Mouse (Mus musculus) hindbrain, embryonic 15.5 days (tissue): Measurements from ENCODE around the gene Deaf1. TPM values are rescaled to one million over a fixed set of nuclear protein-coding genes. Genes with fewer than 3 reads are reported as not detected.
"Not testable (repeated sequence)": the region's sequence is repeated elsewhere in the genome, so short reads cannot be mapped to it uniquely, and the experiment has no call there.

ENCODE experiments used
- ATAC-seq: fragments of 200-750 bp; cut with Nextera tagmentation; 2 replicates; pipeline ENCODE4 v1.8.0; 2017; ENCODE audit warnings: low read depth, moderate number of reproducible peaks, moderate TSS enrichment; ENCODE audit not compliant: low FRiP score
- H3K27ac ChIP-seq: fragments of 300-500 bp; sonication (generic); replicated peaks from 2 replicates; pipeline ENCODE4 v1.5.1; 2015; ENCODE audit warnings: mild to moderate bottlenecking, inconsistent platforms
- H3K27me3 ChIP-seq: fragments of 300-500 bp; sonication (generic); 2 replicates; pipeline ENCODE4 v1.6.1; 2015; ENCODE audit warnings: control low read depth, inconsistent platforms
- H3K36me3 ChIP-seq: fragments of 300-500 bp; sonication (generic); 2 replicates; pipeline ENCODE4 v1.6.1; 2015; ENCODE audit warnings: control low read depth, inconsistent platforms
- H3K4me1 ChIP-seq: fragments of 300-500 bp; sonication (generic); replicated peaks from 2 replicates; pipeline ENCODE4 v1.6.1; 2015; ENCODE audit warnings: control low read depth, inconsistent platforms
- H3K4me2 ChIP-seq: fragments of 300-500 bp; sonication (generic); 2 replicates; pipeline ENCODE4 v1.6.1; 2015; ENCODE audit warnings: moderate library complexity, mild to moderate bottlenecking, inconsistent platforms
- H3K4me3 ChIP-seq: fragments of 300-500 bp; sonication (generic); 2 replicates; pipeline ENCODE4 v1.5.1; 2015; ENCODE audit warnings: mild to moderate bottlenecking, inconsistent platforms
- H3K9ac ChIP-seq: fragments of 300-500 bp; sonication (generic); 2 replicates; pipeline ENCODE4 v1.6.1; 2015; ENCODE audit warnings: inconsistent platforms
- H3K9me3 ChIP-seq: fragments of 300-500 bp; sonication (generic); 2 replicates; pipeline ENCODE4 v1.6.1; 2016; ENCODE audit warnings: control low read depth, inconsistent platforms
- WGBS: fragments of 180-500 bp; shearing (Covaris S2); methylation state at CpG from one replicate; pipeline ENCODE4 v1.1.7; 2015; 5-methylcytosine and 5-hydroxymethylcytosine counted together
- polyA plus RNA-seq: library from polyadenylated mRNA; unstranded; fragments of >200 nt; fragmentation: Nextera tagmentation; extraction: Ambion mirVana; gene quantifications from 2 replicates; pipeline ENCODE4 v1.2.1, GENCODE M21; 2015

Gene Deaf1
- polyA plus RNA-seq, 1 experiment from 2014 or later: 205 TPM

DNA sequence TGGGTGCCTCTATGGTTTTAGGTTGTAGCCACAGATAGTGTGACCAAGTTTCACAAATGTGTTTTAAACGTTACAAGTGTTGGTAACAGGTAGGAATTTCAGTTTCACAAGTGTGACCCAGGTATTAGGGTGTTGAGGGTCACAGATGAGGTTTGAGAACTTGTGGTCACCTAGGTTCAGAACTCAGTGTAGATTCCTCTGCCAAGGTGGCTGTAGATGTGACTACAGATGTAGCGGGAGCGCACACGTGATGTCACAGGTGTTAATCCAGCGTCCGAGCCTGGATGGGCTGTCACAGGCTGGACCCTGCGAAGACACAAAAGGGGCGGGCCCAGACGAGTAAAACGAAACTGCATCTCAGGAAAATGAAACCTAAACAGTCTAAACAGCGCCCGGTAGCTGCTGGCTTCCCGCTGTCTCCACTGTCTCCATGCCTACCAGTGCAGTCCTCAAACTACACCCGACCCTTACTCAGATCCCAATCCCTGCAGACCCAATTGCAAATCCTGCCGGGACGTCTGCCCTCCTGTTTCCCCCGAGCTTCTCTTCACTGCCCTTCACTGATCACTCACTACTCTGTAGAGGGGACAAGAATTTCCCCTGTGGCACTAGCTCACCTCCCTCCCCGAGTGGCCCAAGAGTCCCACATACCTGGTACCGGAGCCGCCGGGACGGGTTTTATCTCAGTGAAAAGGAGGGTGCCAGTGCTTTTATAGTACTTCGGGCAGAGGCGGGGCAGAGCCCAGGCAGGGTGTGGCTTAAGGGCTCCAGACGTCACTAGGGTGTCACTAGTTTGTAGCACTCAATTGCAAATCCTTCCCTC lies 61.5 kb downstream of the Deaf1 start, which contains the start of gene Irf7:
Gene Irf7 (minus strand): TSS at position 743 of the 823 bp plus-strand sequence.
- Histone ChIP-seq H3K27ac (no peak within 1 kb of the TSS), H3K27me3 (no peaks in the 10 kb centered on the region), H3K9me3 (no peaks in the 10 kb centered on the region), H3K4me3 (peak within 1 kb of the TSS; percentile 32), H3K4me1 (peaks cover 8% of the 10 kb centered on the region), H3K4me2 (peak within 1 kb of the TSS; percentile 54), H3K36me3 (peaks cover 33% of the 10 kb centered on the region), H3K9ac (peak within 1 kb of the TSS; percentile 34; the same call in 1 of the 2 replicates)
- peak; percentile 39; the same call in 1 of the 2 replicates for ATAC-seq
- 13% methylated on average over 25 of the region's 25 CpGs for WGBS

DNA sequence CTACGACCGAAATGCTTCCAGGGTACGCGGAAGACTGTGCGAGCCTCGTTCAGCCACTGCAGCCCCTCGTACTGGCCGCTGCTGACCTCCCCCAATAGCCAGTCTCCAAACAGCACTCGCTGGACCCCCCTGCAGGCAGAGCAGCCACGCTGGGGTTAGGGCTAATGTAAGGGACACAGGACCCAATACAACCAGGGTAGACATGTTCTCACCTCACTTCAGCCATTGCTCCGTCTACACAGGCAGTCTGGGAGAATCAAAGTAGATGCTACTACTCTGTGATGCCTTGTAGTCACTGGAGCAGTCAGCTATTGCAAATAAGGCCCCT lies 62.1 kb downstream of the Deaf1 start:
- no peak for ATAC-seq
- Histone ChIP-seq H3K27me3 (no peaks in the 10 kb centered on the region), H3K9me3 (no peaks in the 10 kb centered on the region), H3K9ac (no peak overlapping the region), H3K27ac (no peak overlapping the region), H3K36me3 (peaks cover 39% of the 10 kb centered on the region), H3K4me3 (no peak overlapping the region), H3K4me1 (peaks cover 8% of the 10 kb centered on the region), H3K4me2 (no peak overlapping the region)
- WGBS: 36% methylated on average over 11 of the region's 11 CpGs

DNA sequence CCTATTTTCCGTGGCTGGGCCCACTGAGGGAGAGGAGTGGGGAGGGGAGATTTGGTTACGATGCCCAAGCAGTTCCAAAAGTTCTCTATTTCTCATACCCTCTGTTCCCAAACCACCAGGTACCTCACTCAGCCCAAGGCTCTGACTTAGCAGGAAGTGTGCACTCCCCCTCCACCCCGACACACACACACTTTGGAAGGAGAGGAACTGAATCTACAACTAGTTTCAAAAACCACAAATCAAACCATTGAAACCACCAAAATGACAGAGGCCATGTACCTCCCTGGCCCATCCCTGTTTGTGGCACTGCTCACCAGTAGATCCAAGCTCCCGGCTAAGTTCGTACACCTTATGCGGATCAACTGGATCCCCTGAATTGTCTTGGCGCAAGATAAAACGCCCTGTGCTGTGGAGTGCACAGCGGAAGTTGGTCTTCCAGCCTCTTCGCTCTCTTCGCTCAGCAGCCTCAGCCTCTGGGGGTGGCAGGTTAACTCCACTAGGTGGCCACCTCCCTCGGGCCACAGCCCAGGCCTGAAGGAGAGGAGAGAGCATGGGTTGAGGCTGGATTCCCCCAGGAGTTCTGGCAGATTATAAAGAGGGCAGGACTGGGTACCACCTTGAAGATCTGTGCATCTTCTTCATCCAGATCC lies 62.6 kb downstream of the Deaf1 start:
- no peak overlapping the region for H3K9ac ChIP-seq
- no peak overlapping the region for H3K4me2 ChIP-seq
- no peaks in the 10 kb centered on the region for H3K27me3 ChIP-seq
- no peak for ATAC-seq
- WGBS: 38% methylated on average over 12 of the region's 12 CpGs
- H3K27ac ChIP-seq: no peak overlapping the region
- no peak overlapping the region for H3K4me3 ChIP-seq
- peaks cover 44% of the 10 kb centered on the region for H3K36me3 ChIP-seq
- no peaks in the 10 kb centered on the region for H3K9me3 ChIP-seq
- peaks cover 8% of the 10 kb centered on the region for H3K4me1 ChIP-seq

DNA sequence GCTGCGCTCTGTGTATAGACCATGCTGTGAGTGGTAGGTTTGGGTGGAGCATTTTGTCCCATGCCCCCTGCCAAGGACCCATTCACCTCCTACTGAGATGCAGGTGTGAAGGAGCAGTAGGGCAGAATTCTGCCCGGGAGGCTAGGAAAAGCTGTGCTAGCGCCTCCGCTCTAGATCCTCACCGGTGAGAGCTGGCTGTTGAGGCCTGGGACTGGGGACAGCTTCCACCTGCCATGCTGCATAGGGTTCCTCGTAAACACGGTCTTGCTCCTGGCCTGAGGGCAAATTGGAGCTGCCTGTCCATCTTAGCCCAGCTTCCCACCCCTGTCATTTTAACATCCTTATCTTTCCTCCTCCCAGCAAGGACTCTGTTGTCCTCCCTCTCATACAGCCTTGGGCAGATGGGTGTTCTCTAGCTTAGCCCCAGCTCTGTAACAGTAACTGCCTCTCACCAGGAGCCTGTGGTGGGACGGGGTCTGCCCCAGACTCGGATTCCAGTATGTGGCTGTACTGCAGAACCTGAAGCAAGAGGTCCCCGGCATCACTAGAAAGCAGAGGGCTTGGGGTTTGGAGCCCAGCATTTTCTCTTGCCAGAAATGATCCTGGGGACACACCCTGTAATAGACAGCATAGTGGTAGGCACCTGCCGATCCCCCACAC lies 63.3 kb downstream of the Deaf1 start:
- H3K9me3 ChIP-seq: no peaks in the 10 kb centered on the region
- no peak for ATAC-seq
- no peak overlapping the region for H3K4me2 ChIP-seq
- peaks cover 8% of the 10 kb centered on the region for H3K4me1 ChIP-seq
- no peak overlapping the region for H3K9ac ChIP-seq
- H3K27ac ChIP-seq: no peak overlapping the region
- 67% methylated on average over 11 of the region's 11 CpGs for WGBS
- H3K27me3 ChIP-seq: no peaks in the 10 kb centered on the region
- no peak overlapping the region for H3K4me3 ChIP-seq
- H3K36me3 ChIP-seq: peaks cover 51% of the 10 kb centered on the region

DNA sequence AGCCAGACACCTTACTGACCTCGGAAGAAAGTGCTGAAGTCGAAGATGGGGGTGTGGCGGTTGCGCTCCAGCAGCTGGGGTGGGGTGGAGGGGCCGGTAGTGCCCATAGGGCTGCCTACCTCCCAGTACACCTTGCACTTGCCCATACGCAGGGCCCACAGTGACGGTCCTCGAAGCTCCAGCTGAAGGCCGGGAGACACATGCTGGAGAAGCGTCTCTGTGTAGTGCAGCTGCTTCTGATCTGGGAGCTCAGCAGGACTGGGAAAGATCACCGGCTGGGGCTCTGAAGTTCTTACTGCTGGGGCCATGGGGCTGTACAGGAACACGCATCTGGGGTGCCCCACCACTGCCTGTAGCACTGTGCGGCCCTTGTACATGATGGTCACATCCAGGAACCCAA lies 63.9 kb downstream of the Deaf1 start:
- WGBS: 89% methylated on average over 13 of the region's 13 CpGs
- peaks cover 56% of the 10 kb centered on the region for H3K36me3 ChIP-seq
- no peak for ATAC-seq

DNA sequence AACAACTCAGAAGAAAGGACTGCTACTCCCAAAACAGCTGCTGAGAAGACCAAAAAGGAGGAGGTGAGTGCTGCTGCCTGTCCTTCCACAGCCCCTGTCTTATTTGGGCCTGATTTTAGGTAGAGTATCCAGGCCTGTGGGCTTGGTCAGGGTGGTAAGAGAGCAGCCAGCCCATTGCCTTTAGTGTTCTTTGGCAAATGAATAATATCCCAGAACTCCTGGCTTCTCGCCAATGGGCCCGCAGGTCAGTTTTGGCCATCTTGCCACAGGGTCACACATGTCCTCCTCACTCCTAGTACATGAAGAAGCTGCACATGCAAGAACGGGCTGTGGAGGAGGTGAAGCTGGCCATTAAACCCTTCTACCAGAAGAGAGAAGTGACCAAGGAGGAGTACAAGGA lies 66.0 kb downstream of the Deaf1 start:
- H3K4me3 ChIP-seq: no peak overlapping the region
- WGBS: 89% methylated on average over 3 of the region's 3 CpGs
- H3K36me3 ChIP-seq: peaks cover 78% of the 10 kb centered on the region
- ATAC-seq: no peak
- no peak overlapping the region for H3K4me2 ChIP-seq
- no peak overlapping the region for H3K27ac ChIP-seq
- H3K4me1 ChIP-seq: peaks cover 8% of the 10 kb centered on the region
- no peak overlapping the region for H3K9ac ChIP-seq
- no peaks in the 10 kb centered on the region for H3K9me3 ChIP-seq
- H3K27me3 ChIP-seq: no peaks in the 10 kb centered on the region

More for the DNA sequence above, 63.9 kb downstream of the Deaf1 start:
- Histone ChIP-seq H3K27me3 (no peaks in the 10 kb centered on the region), H3K9me3 (no peaks in the 10 kb centered on the region), H3K4me3 (no peak overlapping the region), H3K27ac (no peak overlapping the region), H3K4me2 (no peak overlapping the region), H3K9ac (no peak overlapping the region), H3K4me1 (peaks cover 8% of the 10 kb centered on the region)

DNA sequence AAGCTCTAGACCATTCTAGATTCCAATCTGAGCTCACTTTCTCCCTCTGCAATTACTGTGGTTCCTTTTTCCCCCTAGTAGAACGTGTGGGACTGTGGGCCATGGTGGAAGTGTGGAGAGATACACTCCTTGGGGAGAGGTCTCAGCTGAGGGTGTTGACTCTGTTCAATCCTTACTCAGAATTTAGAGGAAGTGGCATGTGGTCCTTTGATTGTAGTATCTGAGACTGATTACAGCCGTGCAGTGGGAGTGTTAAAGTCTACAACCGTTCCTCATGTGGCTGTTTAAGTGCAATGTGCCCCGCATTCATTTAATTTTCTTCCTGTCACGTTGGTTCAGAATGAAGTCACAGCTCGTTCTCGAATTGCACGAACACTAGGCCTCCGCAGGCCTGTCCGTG lies 71.3 kb downstream of the Deaf1 start:
- no peak overlapping the region for H3K4me2 ChIP-seq
- 93% methylated on average over 10 of the region's 10 CpGs for WGBS
- no peak for ATAC-seq

DNA sequence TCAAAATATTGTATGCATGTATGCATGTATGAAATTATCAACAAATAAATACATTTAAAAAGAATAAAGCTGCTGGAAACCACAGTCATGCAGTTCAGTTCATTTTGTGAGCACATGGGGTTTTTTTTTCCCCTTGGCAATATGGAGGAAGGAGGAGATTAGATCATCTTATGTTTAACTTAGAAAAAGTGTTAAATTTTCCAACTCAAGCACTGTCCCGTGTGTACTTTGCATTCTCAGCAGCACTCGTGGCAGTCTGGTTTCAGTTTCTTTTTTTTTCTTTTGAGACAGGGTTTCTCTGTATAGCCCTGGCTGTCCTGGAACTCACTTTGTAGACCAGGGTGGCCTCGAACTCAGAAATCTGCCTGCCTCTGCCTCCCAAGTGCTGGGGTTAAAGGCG lies 77.0 kb downstream of the Deaf1 start:
- not testable (repeated sequence) for H3K4me3 ChIP-seq, H3K27me3 ChIP-seq, ATAC-seq, H3K4me2 ChIP-seq, H3K9me3 ChIP-seq, H3K27ac ChIP-seq, H3K4me1 ChIP-seq, H3K9ac ChIP-seq
- WGBS: 93% methylated on average over 4 of the region's 4 CpGs
- peaks cover 73% of the 10 kb centered on the region for H3K36me3 ChIP-seq

More for the DNA sequence above, 71.3 kb downstream of the Deaf1 start:
- Histone ChIP-seq H3K36me3 (peaks cover 81% of the 10 kb centered on the region), H3K9me3 (no peaks in the 10 kb centered on the region), H3K4me3 (no peak overlapping the region), H3K4me1 (no peaks in the 10 kb centered on the region), H3K9ac (no peak overlapping the region), H3K27ac (no peak overlapping the region), H3K27me3 (no peaks in the 10 kb centered on the region)

Other genes with a start within 250 kb of the Deaf1 start
- 0.25 and 0.29 TPM in 2 replicates for gene Pkp3, start 249.5 kb downstream of the Deaf1 start, polyA plus RNA-seq
- gene Sigirr, start 227.1 kb downstream of the Deaf1 start, polyA plus RNA-seq: 3.2 and 3.3 TPM in 2 replicates
- 0.41 and 0.47 TPM in 2 replicates for gene Ano9, start 209.9 kb downstream of the Deaf1 start, polyA plus RNA-seq
- 80.2 and 97.6 TPM in 2 replicates for gene Ptdss2, start 205.3 kb downstream of the Deaf1 start, polyA plus RNA-seq
- 49.5 and 53.2 TPM in 2 replicates for gene Rnh1, start 154.8 kb downstream of the Deaf1 start, polyA plus RNA-seq
- 182 and 186 TPM in 2 replicates for gene Hras, start 133.7 kb downstream of the Deaf1 start, polyA plus RNA-seq
- 8.8 and 11.2 TPM in 2 replicates for gene Lrrc56, start 133.5 kb downstream of the Deaf1 start, polyA plus RNA-seq
- gene Lmntd2, start 113.6 kb downstream of the Deaf1 start, polyA plus RNA-seq: 0.68 and 0.70 TPM in 2 replicates
- gene Rassf7, start 111.8 kb downstream of the Deaf1 start, polyA plus RNA-seq: 24.5 and 25.7 TPM in 2 replicates
- gene Phrf1, start 98.9 kb downstream of the Deaf1 start, polyA plus RNA-seq: 66.1 and 71.7 TPM in 2 replicates
- gene Irf7, start 61.2 kb downstream of the Deaf1 start, polyA plus RNA-seq: 1.5 and 6.1 TPM in 2 replicates
- not detected in 2 replicates for gene Cdhr5, start 50.9 kb downstream of the Deaf1 start, polyA plus RNA-seq
- 2.8 and 4.1 TPM in 2 replicates for gene Sct, start 48.6 kb downstream of the Deaf1 start, polyA plus RNA-seq
- gene Drd4, start 35.7 kb downstream of the Deaf1 start, polyA plus RNA-seq: 0.64 and 0.90 TPM in 2 replicates
- gene Tmem80, start within 50 bp of the Deaf1 start, polyA plus RNA-seq: 54.7 and 58.8 TPM in 2 replicates
- 1.00 and 1.2 TPM in 2 replicates for gene Eps8l2, start 11.2 kb upstream of the Deaf1 start, polyA plus RNA-seq
- 286 and 298 TPM in 2 replicates for gene Taldo1, start 64.5 kb upstream of the Deaf1 start, polyA plus RNA-seq
- 52.5 and 53.3 TPM in 2 replicates for gene Gatd1, start 86.4 kb upstream of the Deaf1 start, polyA plus RNA-seq
- 153 and 184 TPM in 2 replicates for gene Cend1, start 101.8 kb upstream of the Deaf1 start, polyA plus RNA-seq
- 94.0 and 107 TPM in 2 replicates for gene Slc25a22, start 110.2 kb upstream of the Deaf1 start, polyA plus RNA-seq
- 3.9 and 4.5 TPM in 2 replicates for gene Pidd1, start 116.3 kb upstream of the Deaf1 start, polyA plus RNA-seq
- gene Rplp2, start 119.7 kb upstream of the Deaf1 start, polyA plus RNA-seq: 674 and 754 TPM in 2 replicates
- 19.7 and 19.8 TPM in 2 replicates for gene Pnpla2, start 127.5 kb upstream of the Deaf1 start, polyA plus RNA-seq
- gene Cracr2b, start 133.4 kb upstream of the Deaf1 start, polyA plus RNA-seq: 7.1 and 9.5 TPM in 2 replicates
- gene Cd151, start 139.7 kb upstream of the Deaf1 start, polyA plus RNA-seq: 20.6 and 20.7 TPM in 2 replicates
- gene Polr2l, start 147.4 kb upstream of the Deaf1 start, polyA plus RNA-seq: 85.9 and 86.2 TPM in 2 replicates
- 63.2 and 66.7 TPM in 2 replicates for gene Tspan4, start 147.6 kb upstream of the Deaf1 start, polyA plus RNA-seq
- gene Chid1, start 212.2 kb upstream of the Deaf1 start, polyA plus RNA-seq: 48.2 and 49.0 TPM in 2 replicates
- gene Ap2a2, start 234.5 kb upstream of the Deaf1 start, polyA plus RNA-seq: 116 and 125 TPM in 2 replicates